Mouse (Mus musculus) spleen, adult 2 months (tissue): ENCODE data around the gene Atp4b.

Experiments
- CTCF ChIP-seq: fragments of 200-500 bp; IDR thresholded peaks from 2 replicates; pipeline ENCODE4 v1.5.1; 2011; ENCODE audit warnings: mild to moderate bottlenecking, inconsistent platforms; ENCODE audit not compliant: insufficient read depth, insufficient read length, insufficient replicate concordance; ENCODE audit errors: extremely low read depth
- POLR2A ChIP-seq: fragments of 200-500 bp; IDR thresholded peaks from 2 replicates; pipeline ENCODE4 v1.6.1; 2011; ENCODE audit warnings: low read depth, low read length, inconsistent platforms

GRCm38 (mm10) chr8:13353883-13354282 is 42.7 kb downstream of the Atp4b start:
- no peak for TF ChIP-seq CTCF
- no peak for TF ChIP-seq POLR2A
